Mouse (Mus musculus): ENCODE data around the gene Wnt10a.
A peak's percentile ranks its signal among the peaks of the same experiment; 100 is the strongest.

Wnt10a gene

DNA sequence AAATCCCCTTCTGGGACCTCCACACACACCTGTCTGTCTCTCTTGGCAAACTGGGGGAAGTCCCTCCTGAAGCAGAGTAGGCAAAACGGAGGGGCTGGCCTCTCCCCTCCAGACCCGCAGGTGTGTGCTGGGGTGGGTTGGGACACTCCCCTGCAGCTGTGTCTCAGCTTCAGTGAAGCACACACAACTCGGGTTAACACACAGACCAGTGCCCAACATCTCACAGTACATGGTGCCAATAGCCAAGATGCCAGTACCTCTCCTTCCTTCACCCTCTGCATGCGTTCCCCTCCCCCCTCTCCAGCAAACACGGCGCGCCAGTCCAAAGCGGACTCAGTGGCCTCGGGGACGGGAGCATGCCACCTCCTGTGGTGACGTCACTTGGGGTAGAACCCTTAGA is at the start of gene Wnt10a:
Gene Wnt10a, plus strand, starts transcription at position 268 of the 400 bp plus-strand sequence.
- DNase-seq (ENCODE audit: low spot score) = no peak

DNA sequence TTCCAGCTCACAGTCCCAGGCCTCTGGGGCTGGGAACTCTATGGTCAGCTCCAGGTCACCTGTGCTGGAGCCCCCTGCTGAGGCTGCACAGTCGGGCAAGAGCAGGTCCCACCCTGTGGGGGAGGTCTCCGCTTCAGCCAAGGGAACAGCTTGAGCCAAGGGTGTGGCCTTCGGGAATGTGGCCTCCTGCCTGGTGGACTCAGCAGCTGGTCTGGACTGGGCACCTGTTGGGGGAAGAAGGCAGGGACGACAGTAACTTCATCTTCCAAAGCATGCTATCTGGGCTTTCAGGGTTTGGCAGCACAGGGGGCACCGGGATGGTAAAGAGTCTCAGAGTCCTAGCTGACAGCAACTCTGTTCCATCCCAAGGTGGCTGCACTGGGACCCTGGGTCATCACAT is 44.0 kb upstream of the Wnt10a start:
- DNase-seq (ENCODE audit: low spot score) = no peak

DNA sequence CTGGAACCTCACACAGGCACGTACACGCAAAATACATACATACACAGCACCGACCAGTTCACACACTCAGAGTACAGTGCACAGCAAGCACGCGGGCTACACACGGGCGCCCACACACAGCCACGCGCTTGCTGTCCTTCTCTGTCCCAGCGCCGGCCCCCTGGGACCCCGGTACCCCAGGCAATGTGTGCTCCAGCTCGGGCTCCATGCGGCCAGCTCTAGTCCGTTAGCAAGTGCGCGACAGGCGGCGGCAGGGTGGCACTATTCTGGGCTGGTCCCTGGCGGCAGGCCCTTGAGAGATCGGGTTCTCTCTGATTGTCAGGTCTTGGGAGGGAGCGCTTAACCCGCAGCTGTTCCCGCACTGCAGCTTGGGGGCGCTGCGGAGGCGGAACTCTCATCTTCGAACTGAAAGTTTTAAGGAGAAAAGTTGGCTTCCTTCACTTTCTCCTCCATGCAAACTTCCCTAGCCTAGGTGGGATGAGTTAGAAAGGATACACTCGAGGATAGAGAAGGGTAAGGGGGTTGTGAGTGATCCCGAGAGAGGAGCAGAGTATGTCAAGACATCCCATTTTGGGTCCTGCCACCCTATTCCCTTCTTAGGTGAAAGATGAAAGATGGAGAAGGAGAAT is 42.6 kb upstream of the Wnt10a start, which contains the start of gene Prkag3:
Gene Prkag3, minus strand, starts transcription at position 579 of the 629 bp plus-strand sequence.
- DNase-seq (ENCODE audit: low spot score) = no peak

DNA sequence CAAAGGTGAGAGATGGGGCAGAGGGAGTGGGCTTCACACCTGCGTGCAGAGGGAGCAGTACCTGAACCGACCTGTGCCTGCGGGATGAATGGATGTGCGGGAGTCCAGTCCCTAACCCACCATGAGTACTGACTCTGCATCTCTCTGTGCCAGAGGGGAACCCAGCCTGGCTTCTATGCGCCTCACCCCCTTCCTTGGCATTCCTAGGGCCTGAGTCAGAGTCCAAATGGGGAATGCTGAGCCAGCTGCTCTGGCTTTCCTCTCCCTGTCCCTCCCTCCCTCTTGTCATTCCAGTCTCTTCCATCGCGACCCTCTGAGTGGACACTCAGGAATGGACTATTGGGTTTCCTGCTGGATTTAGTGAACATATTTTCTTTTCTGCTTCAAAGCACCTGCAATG is 42.0 kb upstream of the Wnt10a start:
- no peak for DNase-seq (ENCODE audit: low spot score)

DNA sequence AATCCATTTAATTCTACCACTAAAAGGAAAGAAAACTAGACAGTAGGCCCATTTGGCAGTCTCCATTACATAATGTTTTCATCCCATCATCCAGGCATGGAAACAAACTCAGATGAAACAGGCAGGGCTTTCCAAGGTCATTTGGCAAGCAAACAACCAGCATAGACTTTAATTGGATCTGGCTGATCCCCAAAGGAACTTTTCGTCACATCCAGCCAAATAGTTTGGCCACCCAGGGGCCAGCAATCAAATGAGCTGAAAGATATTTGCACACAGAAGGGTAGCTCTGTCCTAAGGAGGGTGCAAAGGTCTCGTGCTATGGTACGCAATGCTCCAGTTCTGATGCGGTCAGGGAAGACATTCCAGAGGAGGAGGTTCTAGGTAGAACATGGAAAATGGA is 40.6 kb upstream of the Wnt10a start:
- DNase-seq (ENCODE audit: low spot score) = no peak

DNA sequence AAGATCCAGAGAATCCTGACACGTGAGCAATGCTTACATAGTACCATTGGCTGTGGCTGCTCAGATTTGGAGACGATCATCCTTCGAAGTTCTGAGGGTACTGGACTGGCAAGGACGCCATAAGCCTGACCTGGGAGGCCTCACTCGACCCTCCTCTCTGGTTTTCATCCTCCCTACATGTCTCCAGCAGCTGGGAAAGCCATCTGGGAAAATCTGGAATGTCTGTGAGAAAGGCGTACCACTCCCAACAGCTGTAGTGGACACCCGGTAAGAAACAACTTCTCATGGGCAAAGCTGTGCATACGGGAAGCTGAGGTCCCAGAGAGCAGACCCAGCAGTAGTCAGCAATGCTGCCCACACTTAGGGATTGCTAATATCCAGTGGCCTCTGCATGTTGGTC is 39.2 kb upstream of the Wnt10a start:
- DNase-seq (ENCODE audit: low spot score) = no peak

DNA sequence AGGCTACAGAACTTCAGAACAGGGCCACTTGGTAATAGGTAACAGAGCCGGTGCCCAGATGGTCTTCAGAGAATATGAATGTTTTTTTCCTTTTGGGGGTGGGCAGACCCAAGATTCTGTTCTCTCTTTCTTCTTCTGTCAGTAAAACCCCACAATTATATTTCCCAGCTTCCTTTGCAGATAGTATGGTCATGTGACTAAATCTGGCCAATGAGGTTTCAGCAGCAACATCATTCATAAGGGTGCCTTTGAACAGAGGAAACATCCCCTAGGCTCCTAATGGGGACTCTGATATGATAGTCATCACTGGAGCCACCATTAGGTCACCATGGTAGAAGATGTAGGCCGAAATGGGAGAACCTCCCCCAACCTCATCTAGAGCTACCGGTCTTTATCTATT is 38.5 kb upstream of the Wnt10a start:
- DNase-seq (ENCODE audit: low spot score) = no peak

DNA sequence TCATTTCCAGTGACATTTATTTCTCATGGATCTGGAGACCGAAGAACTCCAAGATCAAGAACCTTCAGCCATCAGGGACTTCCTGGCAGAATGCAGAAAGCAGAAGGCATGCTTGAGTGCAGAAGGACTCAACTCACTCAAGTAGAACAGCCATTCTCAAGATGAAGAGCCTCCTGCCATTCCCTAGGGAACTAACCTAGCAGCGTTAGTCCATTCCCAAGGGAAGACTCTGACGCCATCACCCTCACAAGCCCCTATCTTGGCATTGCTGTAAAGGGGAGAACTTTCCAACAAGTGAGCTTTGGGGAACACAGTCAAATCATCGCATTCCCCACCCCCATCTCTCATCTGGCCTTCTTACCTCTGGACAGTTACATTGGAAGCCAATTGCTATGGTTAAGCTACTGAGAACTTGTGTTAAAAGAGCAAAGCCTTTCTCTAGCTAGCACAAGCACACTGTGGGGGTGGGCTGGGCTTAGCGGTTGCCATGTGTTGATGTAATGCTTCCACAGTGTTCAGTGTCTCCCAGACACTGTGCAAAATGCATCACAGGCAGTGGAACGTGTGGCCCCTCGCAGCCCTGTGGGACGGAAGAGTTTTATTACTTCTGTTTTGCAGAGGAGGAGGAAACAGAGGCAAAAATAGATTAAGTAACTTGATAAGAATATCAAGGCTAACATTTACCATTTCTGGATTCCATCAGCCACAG is 37.9 kb upstream of the Wnt10a start:
- DNase-seq (ENCODE audit: low spot score) = peak; percentile 32

DNA sequence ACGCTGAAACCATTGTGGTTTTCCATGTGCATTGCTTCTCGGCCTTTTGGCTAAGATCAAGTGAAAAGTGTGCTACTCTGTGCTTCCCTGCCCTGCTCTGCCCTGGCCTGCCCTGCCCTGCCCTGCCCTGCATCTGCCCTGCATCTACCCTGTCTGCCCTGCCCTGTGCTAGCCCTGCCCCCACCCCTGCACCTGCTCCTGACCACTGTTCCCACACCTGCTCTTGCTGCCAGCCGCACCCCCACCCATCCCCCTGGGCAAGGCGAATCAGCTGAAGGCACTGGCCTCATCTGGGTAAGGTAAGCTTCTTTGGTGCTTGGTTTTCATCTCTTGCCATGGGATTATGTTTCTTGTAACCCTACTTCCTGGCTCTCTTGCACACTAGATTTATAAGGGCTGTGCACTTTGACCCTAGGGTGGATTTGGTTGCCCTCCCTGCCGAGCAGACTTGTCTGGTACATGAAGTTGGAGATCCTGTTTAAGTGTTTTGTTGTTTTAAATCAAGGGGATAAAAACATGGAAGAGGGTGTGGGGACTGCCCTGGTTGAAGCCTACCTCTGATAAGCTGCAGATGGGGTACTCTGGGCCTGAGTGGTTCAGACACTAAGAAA is 37.0 kb upstream of the Wnt10a start:
- DNase-seq (ENCODE audit: low spot score) = no peak

DNA sequence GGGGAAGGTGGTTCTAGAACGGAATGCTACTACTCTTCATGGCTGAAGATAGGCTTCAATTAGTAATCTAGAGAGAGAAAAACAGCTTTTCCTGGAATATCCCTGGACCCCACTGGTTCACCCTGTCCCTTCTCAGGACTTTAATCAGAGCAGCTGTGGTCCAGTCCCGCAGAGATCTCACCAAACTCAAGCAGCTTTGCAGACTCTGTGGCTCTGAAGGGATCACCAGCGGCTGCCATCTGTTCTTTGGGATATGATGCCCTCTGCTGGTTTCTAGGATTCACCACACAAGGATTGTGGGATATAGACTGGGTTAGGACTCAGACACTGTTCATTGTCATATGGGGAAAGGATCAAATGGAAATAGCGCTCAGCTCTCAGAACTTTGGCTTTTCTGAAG is 31.5 kb upstream of the Wnt10a start:
- peak; percentile 67 for DNase-seq (ENCODE audit: low spot score)

DNA sequence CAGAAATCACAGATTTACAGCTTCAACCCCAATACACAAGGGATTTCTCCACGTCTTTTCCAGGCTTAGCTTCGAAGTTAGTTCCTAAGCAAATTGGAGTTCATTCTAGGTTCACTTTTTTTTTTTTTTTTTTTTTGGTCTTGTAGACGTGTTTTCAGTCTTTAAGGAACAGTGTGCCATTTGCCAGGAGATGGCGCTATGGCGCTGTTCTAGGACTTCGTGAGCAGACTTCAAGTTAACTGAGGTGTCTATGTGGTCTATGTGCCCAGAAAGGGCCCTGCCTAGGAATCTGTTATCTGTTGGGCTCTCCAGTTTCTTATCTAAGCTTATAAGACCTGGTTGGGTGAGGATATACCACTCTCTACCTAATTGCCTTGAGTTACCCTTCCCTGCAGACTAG is 28.2 kb upstream of the Wnt10a start:
- DNase-seq (ENCODE audit: low spot score) = peak; percentile 90

DNA sequence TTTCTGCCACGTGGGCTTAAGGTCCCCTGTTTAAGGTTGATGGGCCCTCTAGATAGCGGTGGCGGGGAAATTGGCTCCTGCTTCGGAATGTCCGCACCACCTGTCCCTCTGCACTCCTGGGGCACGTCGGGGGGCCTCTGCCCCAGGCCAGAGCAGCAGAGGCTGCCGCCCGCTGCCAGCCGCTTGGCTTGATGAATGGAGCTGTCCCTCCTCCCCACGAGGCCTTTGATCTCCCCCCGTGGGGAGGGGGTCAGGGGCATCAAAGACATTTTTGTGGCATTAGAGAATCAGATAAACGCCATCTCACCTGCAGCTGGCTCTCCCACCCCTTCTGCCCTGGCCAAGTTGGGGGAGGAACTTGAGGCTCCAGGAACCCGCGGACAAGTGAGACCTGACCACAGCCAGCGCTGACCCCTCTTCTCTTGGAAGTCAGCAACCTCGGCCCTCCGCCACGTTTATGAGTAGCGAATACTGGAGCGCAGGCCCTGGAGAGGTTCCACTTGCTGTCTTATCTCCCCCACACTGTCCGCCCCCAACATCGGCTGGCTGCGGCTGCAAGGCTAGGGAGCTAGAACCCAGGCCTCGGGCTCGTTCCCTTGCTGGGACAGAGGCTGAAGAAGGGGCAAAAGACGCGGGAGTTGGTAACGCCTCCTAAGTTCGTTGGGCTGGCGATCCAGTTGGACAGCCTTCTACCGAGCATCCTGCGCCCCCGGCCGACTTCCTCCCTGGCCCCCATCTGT is 20.4 kb upstream of the Wnt10a start:
- DNase-seq (ENCODE audit: low spot score) = no peak

DNA sequence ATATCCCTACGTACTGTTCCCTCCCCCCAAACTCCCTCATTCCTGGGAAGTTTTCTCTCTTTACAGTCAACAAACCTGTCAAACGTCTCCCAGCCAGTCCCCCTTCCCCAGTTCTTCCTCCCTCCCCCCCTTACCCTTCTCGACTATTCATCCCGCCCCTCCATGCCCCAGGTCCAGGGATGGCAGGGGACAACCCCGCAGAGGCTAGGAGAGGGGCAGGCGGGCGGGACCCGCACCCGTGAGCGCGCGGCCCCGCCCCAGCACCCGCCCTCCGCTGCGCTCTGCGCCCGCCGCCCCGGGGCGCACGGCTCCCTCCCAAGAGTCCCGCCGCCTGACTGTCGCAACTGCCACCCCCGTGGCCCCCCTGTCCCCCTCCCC is 19.9 kb upstream of the Wnt10a start:
- DNase-seq (ENCODE audit: low spot score) = no peak

DNA sequence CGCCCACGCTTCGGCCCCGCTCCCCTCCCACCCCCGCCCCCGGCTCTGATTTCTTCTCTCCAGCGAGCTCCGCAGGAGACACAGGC is 19.6 kb upstream of the Wnt10a start, which contains the start of gene Wnt6:
Gene Wnt6, plus strand, starts transcription at position 48 of the 86 bp plus-strand sequence.
- no peak for DNase-seq (ENCODE audit: low spot score)

DNA sequence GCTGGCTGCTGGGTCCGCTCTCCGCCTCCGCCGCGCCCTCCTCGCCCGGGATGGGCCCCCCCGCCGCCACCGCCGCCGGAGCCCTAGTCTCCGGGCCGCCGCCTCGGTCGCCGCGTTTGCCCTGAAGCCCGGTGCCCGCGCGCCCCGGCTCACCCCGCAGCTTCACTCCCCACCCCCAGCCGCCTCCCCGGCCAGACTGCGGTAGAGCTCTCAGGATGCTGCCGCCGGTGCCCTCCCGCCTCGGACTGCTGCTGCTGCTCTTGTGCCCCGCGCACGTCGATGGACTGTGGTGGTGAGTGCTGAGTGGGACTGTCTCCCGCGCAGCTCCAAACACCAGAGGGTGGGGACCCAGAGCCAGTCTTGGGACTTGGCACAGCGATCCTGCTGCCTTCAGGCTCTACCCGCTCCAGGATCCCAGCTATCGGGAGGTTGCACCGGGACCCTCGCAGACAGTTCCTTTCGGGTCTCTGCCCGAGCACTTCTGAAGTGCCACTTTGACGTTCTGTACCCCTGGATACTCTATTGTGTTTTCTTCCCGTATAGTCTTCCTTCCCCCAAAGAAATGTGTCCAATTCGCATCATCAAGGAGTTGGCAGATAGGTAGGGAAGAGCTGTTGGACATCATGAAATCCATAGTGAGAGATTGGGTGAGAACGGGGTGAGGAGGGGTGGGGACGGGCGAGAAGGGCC is 19.2 kb upstream of the Wnt10a start:
- DNase-seq (ENCODE audit: low spot score) = peak; percentile 52

DNA sequence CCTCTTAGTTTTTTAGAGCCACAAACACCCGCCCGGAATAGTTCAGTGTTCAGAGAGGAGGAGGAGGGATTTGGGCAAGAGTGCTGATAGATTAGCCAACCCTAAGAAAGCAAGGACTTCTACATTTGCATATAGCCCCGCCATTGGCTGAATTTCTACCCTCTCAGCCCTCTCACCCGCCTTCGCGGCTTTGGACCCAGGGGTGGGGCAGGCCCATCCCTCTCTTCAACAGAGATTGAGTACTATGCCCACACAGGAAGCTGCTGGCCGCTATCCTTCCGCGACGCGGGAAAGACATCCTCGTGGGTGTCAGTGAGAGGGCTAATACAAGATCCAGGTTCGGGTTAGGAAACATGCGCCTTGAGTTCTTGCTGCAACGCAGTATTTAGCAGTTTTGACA is 18.2 kb upstream of the Wnt10a start:
- DNase-seq (ENCODE audit: low spot score) = peak; percentile 92

DNA sequence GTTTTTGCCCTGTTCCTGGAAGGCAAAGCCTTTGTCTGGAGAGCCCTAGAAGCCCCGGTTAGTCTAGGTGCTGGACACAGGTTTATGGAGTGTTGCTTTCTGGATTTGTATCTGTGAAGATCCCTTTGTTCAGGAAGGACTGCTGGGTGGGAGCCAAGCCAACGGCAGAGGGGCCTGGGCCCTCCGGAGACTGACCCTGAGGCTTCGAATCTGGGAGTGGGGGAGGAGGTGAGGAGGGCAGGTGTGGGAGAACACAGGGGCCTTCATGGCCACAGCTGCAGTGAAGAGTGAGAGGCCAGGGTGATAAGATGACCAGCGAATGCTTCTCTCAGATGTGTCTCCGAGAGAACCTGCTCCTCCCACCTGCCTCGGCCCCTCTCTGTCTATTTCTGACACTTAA is 17.3 kb upstream of the Wnt10a start:
- no peak for DNase-seq (ENCODE audit: low spot score)

DNA sequence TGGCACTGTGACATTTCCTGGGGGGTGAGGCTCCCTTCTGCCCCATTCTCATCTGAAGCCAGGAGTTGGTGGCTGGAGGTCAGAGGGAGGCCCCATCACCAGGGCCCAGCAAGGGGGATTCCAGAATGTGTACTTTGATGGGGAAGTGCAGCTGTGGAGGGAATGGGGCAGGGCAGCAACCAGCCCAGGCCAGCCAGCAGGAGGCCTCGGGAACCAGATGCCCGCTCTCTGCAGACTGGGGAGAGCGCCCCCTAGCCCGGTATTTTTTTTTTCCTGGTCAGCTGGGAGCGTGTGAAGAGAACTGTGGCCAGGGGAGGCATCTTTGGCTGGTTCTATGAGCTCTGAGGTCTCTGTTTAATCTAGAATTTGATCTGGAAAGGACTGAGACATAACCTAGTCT is 15.5 kb upstream of the Wnt10a start:
- DNase-seq (ENCODE audit: low spot score) = peak; percentile 51

DNA sequence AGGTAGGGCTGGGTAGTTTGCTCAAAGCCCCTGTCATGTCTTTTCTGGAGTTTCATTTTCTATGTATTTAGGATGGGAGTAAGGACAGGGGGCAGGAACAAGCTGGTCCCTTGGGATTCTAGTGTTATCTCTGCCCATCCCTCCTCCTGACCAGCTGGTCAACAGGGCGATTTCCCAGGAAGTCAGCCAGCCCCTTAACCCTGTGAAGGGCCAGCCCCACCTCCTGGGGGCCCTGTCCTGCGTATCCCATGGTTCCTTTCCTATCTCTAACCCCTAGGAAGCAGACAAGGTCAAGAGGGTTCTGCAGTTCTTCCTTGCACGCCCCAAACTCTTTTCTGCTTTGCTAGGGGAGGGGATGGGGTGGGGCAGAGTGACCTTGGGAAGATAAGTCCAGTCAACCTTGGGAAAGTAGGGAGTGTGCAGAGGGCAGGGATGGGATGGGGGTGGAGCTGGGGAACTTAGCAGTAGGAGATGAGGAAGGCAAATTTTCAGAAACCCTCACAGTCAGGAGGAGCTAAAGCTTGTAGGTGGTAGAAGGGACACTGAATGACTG is 12.3 kb upstream of the Wnt10a start:
- DNase-seq (ENCODE audit: low spot score) = no peak

DNA sequence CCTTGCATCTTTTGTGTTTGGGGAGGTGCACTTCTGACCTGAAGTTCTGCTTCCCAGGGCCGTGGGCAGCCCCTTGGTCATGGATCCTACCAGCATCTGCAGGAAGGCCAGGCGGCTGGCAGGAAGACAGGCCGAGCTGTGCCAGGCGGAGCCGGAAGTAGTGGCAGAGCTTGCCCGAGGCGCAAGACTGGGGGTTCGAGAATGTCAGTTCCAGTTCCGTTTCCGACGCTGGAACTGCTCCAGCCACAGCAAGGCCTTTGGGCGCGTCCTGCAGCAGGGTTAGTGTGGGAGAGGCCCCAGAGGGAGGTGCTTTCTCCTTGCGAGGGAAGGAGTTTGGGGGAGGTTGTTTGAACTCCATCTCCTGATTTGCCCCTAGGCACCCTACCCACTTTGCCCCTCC is 9.3 kb upstream of the Wnt10a start:
- no peak for DNase-seq (ENCODE audit: low spot score)

DNA sequence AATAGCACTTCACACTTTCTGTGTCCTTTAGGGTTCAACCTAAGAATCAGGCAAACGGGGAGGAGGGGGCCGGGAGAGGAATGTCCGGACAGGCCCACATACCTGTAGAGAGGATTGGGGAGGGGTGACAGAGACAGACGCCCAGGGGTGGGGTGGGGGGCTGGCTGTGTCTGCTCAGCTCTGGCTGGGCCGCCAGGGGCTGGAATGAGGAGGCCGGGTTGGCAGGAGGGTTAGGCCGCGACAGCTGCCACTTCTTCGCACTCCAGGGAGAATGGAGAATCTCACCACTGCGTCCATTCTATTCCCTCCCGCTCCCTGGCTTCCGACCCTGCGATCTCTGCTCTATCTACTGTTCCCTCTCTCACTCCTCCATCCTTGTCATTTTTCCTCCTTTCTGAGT is 7.8 kb upstream of the Wnt10a start:
- DNase-seq (ENCODE audit: low spot score) = no peak

DNA sequence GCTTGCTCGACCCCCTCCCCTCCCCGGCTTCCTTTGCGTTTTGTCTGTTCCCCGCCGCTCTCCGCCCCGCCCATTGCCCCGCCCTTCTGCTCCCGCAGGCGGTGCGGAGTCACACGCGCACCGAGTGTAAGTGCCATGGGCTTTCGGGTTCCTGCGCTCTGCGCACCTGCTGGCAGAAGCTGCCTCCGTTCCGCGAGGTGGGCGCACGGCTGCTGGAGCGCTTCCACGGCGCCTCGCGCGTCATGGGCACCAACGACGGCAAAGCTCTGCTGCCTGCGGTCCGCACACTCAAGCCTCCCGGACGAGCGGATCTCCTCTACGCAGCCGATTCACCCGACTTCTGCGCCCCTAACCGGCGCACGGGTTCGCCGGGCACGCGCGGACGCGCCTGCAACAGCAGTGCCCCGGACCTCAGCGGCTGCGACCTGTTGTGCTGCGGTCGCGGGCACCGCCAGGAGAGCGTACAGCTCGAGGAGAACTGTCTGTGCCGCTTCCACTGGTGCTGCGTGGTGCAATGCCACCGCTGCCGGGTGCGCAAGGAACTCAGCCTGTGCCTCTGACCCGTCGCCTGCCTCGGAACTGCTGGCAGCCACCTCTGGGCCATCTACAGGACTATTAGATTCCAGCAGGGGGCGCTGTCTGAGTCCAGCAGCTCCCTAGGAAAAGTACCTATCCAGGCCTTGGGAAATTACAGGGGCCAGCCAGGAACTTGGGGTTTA is 7.1 kb upstream of the Wnt10a start:
- no peak for DNase-seq (ENCODE audit: low spot score)
